21 mouse cellular contexts compared by ENCODE assay signal in the genomic region with DNA sequence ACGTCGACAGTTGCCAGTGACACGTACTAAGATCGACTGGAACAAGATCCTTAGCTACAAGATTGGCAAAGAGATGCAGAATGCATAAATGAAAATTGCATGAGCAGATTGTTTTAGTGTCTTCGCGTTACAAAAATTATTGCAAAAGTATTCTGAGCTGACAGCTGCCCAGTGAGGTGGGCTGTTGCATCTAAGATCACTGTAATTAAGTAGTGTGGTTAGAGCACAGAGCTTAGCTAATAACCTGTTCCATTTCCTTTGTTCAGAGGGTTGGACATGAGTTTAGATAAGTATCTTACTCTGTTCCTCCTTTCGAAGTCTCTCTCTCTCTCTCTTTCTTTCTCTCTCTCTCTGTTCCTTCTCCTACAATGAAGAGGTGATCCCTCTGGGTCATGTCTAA.
"Had no signal": no experiment of that assay in that cellular context is flagged by ENCODE, and none has a peak within 500 bp of the region (broad histone marks: within the 10 kb centered on the region; RNA-seq: fewer than 3 reads in every experiment).

No protein-coding gene starts in this region.

- H3K4me2 ChIP-seq: liver, embryonic 13.5 days; liver, embryonic 15.5 days; lung, embryonic 14.5 days; midbrain, embryonic 12.5 days; neural tube, embryonic 13.5 days; neural tube, embryonic 15.5 days; stomach, embryonic 15.5 days had no signal

- H3K4me1 ChIP-seq: liver, embryonic 13.5 days; liver, embryonic 15.5 days; midbrain, embryonic 10.5 days; midbrain, embryonic 12.5 days; neural tube, embryonic 13.5 days; neural tube, embryonic 15.5 days; stomach, embryonic 15.5 days had no signal

- H3K27ac ChIP-seq: liver, embryonic 13.5 days; liver, embryonic 15.5 days; midbrain, embryonic 10.5 days; midbrain, embryonic 12.5 days; neural tube, embryonic 13.5 days; neural tube, embryonic 15.5 days; stomach, embryonic 15.5 days; stomach, postnatal 0 days had no signal

- DNase-seq: liver, embryonic 13.5 days; liver, postnatal 0 days; lung, embryonic 14.5 days; lung, postnatal 10 days; lung, postnatal 4 days; midbrain, embryonic 14.5 days; retina, postnatal 1 day; right cerebral cortex, adult 18-20 months; right cerebral cortex, postnatal 25 days; right cerebral cortex, postnatal 4 days; thymus, adult 2 months; thymus, postnatal 36 days had no signal

- H3K9me3 ChIP-seq: liver, embryonic 13.5 days; liver, embryonic 15.5 days; midbrain, embryonic 10.5 days; midbrain, embryonic 12.5 days; neural tube, embryonic 13.5 days; neural tube, embryonic 15.5 days; stomach, embryonic 15.5 days had no signal

- H3K27me3 ChIP-seq: liver, embryonic 13.5 days; liver, embryonic 15.5 days; midbrain, embryonic 12.5 days; neural tube, embryonic 13.5 days; neural tube, embryonic 15.5 days; stomach, embryonic 15.5 days had no signal

- ATAC-seq: liver, postnatal 0 days; midbrain, embryonic 16.5 days had no signal

- H3K9ac ChIP-seq: liver, embryonic 13.5 days; liver, embryonic 15.5 days; liver, postnatal 0 days; lung, embryonic 14.5 days; midbrain, embryonic 12.5 days; neural tube, embryonic 13.5 days; neural tube, embryonic 15.5 days; stomach, embryonic 15.5 days had no signal

- H3K4me3 ChIP-seq: liver, embryonic 13.5 days; liver, embryonic 15.5 days; midbrain, embryonic 10.5 days; midbrain, embryonic 12.5 days; myocyte; neural tube, embryonic 13.5 days; neural tube, embryonic 15.5 days; stomach, embryonic 15.5 days had no signal
